Comparison of ENCODE assay signal across 17 mouse cellular contexts in the genomic region with DNA sequence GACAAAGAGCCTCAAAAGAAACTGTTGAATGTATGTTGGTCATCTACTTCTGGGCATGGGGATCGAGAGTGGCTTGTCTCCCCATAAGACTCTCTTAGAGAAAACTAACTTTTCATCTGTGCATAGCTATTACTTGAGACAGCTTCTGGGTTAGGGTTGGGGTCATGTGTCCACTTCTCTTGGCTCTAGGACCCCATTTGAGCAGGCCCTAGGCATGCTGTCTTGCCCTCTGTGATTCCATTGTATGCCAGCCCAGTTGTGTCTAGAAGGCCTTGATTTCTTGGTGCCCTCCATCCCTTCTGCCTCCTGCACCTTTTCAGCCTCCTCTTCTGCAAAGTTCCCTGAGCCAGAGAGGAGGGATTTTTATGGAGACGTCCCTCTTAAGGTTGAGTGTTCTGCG.
"Had no signal": no experiment of that assay in that cellular context is flagged by ENCODE, and none has a peak within 500 bp of the region (broad histone marks: within the 10 kb centered on the region; RNA-seq: fewer than 3 reads in every experiment).

No protein-coding gene starts in this region.

- H3K36me3 ChIP-seq: neural tube, embryonic 12.5 days; neural tube, embryonic 13.5 days; neural tube, embryonic 15.5 days; stomach, embryonic 15.5 days had no signal

- H3K9me3 ChIP-seq: neural tube, embryonic 12.5 days; neural tube, embryonic 13.5 days; neural tube, embryonic 15.5 days; stomach, embryonic 15.5 days had no signal

- H3K4me2 ChIP-seq: neural tube, embryonic 12.5 days; neural tube, embryonic 13.5 days; neural tube, embryonic 15.5 days; stomach, embryonic 15.5 days had no signal

- H3K9ac ChIP-seq: neural tube, embryonic 12.5 days; neural tube, embryonic 13.5 days; neural tube, embryonic 15.5 days; stomach, embryonic 15.5 days had no signal

- DNase-seq: retina, postnatal 1 day; right cerebral cortex, adult 18-20 months; right cerebral cortex, postnatal 14 days; right cerebral cortex, postnatal 25 days; right cerebral cortex, postnatal 4 days; spleen, adult 18-20 months; thymus, adult 18-20 months; thymus, adult 2 months; thymus, postnatal 14 days; thymus, postnatal 25 days; thymus, postnatal 36 days; thymus, postnatal 4 days had no signal

- H3K4me1 ChIP-seq: neural tube, embryonic 12.5 days; neural tube, embryonic 13.5 days; neural tube, embryonic 15.5 days; stomach, embryonic 15.5 days had no signal

- H3K4me3 ChIP-seq: neural tube, embryonic 12.5 days; neural tube, embryonic 13.5 days; neural tube, embryonic 15.5 days; stomach, embryonic 15.5 days had no signal

- H3K27me3 ChIP-seq: neural tube, embryonic 12.5 days; neural tube, embryonic 13.5 days; neural tube, embryonic 15.5 days; stomach, embryonic 15.5 days had no signal

- H3K27ac ChIP-seq: neural tube, embryonic 12.5 days; neural tube, embryonic 13.5 days; neural tube, embryonic 15.5 days; stomach, embryonic 15.5 days; stomach, postnatal 0 days had no signal
